Mouse (Mus musculus) stomach, embryonic 15.5 days (tissue): ENCODE data around the gene Rapgefl1. TPM values are rescaled to one million over a fixed set of nuclear protein-coding genes. Genes with fewer than 3 reads are reported as not detected.

Experiments
- ATAC-seq: fragments of 200-750 bp; cut with Nextera tagmentation; 2 replicates; pipeline ENCODE4 v1.8.0; 2017; ENCODE audit warnings: low read depth, moderate number of reproducible peaks, moderate TSS enrichment; ENCODE audit not compliant: insufficient read depth, low FRiP score
- H3K27ac ChIP-seq: fragments of 300-500 bp; sonication (generic); 2 replicates; pipeline ENCODE4 v1.5.1; 2015; ENCODE audit warnings: mild to moderate bottlenecking, inconsistent platforms
- H3K27me3 ChIP-seq: fragments of 300-500 bp; sonication (generic); replicated peaks from 2 replicates; pipeline ENCODE4 v1.6.1; 2015; ENCODE audit warnings: inconsistent platforms
- H3K36me3 ChIP-seq: fragments of 300-500 bp; sonication (generic); 2 replicates; pipeline ENCODE4 v1.6.1; 2015; ENCODE audit warnings: inconsistent platforms
- H3K4me1 ChIP-seq: fragments of 300-500 bp; sonication (generic); 2 replicates; pipeline ENCODE4 v1.6.1; 2015; ENCODE audit warnings: inconsistent platforms
- H3K4me2 ChIP-seq: fragments of 300-500 bp; sonication (generic); 2 replicates; pipeline ENCODE4 v1.6.1; 2015; ENCODE audit warnings: mild to moderate bottlenecking, inconsistent platforms
- H3K4me3 ChIP-seq: fragments of 300-500 bp; sonication (generic); replicated peaks from 2 replicates; pipeline ENCODE4 v1.5.1; 2015; ENCODE audit warnings: inconsistent platforms
- H3K9ac ChIP-seq: fragments of 300-500 bp; sonication (generic); 2 replicates; pipeline ENCODE4 v1.6.1; 2015; ENCODE audit warnings: inconsistent platforms
- H3K9me3 ChIP-seq: fragments of 300-500 bp; sonication (generic); 2 replicates; pipeline ENCODE4 v1.6.1; 2016; ENCODE audit warnings: inconsistent platforms
- WGBS: fragments of 180-500 bp; shearing (Covaris S2); methylation state at CpG from one replicate; pipeline ENCODE4 v1.1.7; 2015; 5-methylcytosine and 5-hydroxymethylcytosine counted together
- polyA plus RNA-seq: library from polyadenylated mRNA; unstranded; fragments of >200 nt; fragmentation: Nextera tagmentation; extraction: Ambion mirVana; gene quantifications from 2 replicates; pipeline ENCODE4 v1.2.1, GENCODE M21; 2015

Rapgefl1 gene
- polyA plus RNA-seq, 1 experiment from 2014 or later = 4.1 TPM

- ATAC-seq = peak; percentile 68
- Histone ChIP-seq H3K4me1 (peaks cover 5% of the 10 kb centered on the region), H3K9ac (peak overlapping the region; percentile 74), H3K27me3 (no peaks in the 10 kb centered on the region), H3K4me3 (peak overlapping the region; percentile 64), H3K27ac (peak overlapping the region; percentile 95), H3K36me3 (peaks cover 10% of the 10 kb centered on the region), H3K4me2 (peak overlapping the region; percentile 74), H3K9me3 (no peaks in the 10 kb centered on the region)
- WGBS = under 1% methylated on average over 36 of the region's 39 CpGs
Measured at GRCm38 (mm10) chr11:98863751-98864429, 27.3 kb downstream of the Rapgefl1 start.

- 89% methylated on average over 12 of the region's 12 CpGs for WGBS
- Histone ChIP-seq H3K4me1 (peaks cover 5% of the 10 kb centered on the region), H3K4me2 (no peak overlapping the region), H3K4me3 (no peak overlapping the region), H3K27ac (no peak overlapping the region), H3K36me3 (peaks cover 10% of the 10 kb centered on the region), H3K9me3 (no peaks in the 10 kb centered on the region), H3K9ac (no peak overlapping the region), H3K27me3 (no peaks in the 10 kb centered on the region)
- no peak for ATAC-seq
Measured at GRCm38 (mm10) chr11:98867293-98867692, 30.7 kb downstream of the Rapgefl1 start.

GRCm38 (mm10) chr11:98869906-98870305 is 33.3 kb downstream of the Rapgefl1 start:
- WGBS = 88% methylated on average over 8 of the region's 8 CpGs
- no peak overlapping the region for H3K4me3 ChIP-seq
- no peak overlapping the region for H3K9ac ChIP-seq
- H3K27ac ChIP-seq = no peak overlapping the region
- 0 out of 2 replicates have a peak, but pooled peaks cover 4% of the 10 kb centered on the region for H3K4me1 ChIP-seq
- no peaks in the 10 kb centered on the region for H3K27me3 ChIP-seq
- H3K36me3 ChIP-seq = peaks cover 14% of the 10 kb centered on the region
- ATAC-seq = no peak
- H3K4me2 ChIP-seq = no peak overlapping the region
- H3K9me3 ChIP-seq = no peaks in the 10 kb centered on the region

DNA sequence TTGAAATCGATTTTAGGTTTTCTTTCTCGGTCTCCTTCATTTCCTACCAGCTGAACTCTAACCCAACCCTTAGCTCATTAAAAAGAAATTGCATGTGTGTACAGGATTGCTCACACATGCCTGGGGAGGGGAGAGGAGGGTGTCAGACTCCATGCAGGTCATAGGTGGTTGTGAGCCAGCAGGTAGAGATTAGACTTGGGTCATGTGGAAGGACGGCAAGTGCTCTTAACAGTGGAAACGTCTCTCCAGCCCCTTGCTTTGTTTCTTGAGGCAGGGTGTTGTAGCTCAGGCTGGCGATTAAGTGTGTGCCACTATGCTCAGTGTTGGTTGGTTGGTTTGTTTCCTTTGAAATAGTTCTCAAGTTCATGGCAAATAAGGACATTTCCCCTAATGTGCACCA is 34.2 kb downstream of the Rapgefl1 start:
- Histone ChIP-seq H3K9ac (no peak overlapping the region), H3K27me3 (no peaks in the 10 kb centered on the region), H3K9me3 (no peaks in the 10 kb centered on the region), H3K4me3 (no peak overlapping the region), H3K4me2 (no peak overlapping the region), H3K27ac (no peak overlapping the region), H3K4me1 (0 out of 2 replicates have a peak, but pooled peaks cover 4% of the 10 kb centered on the region), H3K36me3 (peaks cover 14% of the 10 kb centered on the region)
- ATAC-seq = no peak
- WGBS = 76% methylated on average over 5 of the region's 5 CpGs

- no peaks in the 10 kb centered on the region for H3K27me3 ChIP-seq
Measured at GRCm38 (mm10) chr11:98871416-98871815, 34.8 kb downstream of the Rapgefl1 start.

GRCm38 (mm10) chr11:98872040-98872439 is 35.5 kb downstream of the Rapgefl1 start:
- H3K4me3 ChIP-seq = no peak overlapping the region
- H3K27me3 ChIP-seq = no peaks in the 10 kb centered on the region
- no peak overlapping the region for H3K4me2 ChIP-seq
- peaks cover 13% of the 10 kb centered on the region for H3K36me3 ChIP-seq
- H3K9me3 ChIP-seq = no peaks in the 10 kb centered on the region
- 0 out of 2 replicates have a peak, but pooled peaks cover 4% of the 10 kb centered on the region for H3K4me1 ChIP-seq
- no peak overlapping the region for H3K27ac ChIP-seq
- no peak overlapping the region for H3K9ac ChIP-seq
- 78% methylated on average over 4 of the region's 4 CpGs for WGBS
- ATAC-seq = no peak

More at GRCm38 (mm10) chr11:98871416-98871815, 34.8 kb downstream of the Rapgefl1 start:
- ATAC-seq = no peak
- Histone ChIP-seq H3K9ac (no peak overlapping the region), H3K4me1 (0 out of 2 replicates have a peak, but pooled peaks cover 4% of the 10 kb centered on the region), H3K4me3 (no peak overlapping the region), H3K36me3 (peaks cover 14% of the 10 kb centered on the region), H3K9me3 (no peaks in the 10 kb centered on the region), H3K4me2 (no peak overlapping the region), H3K27ac (no peak overlapping the region)
- 74% methylated on average over 4 of the region's 4 CpGs for WGBS

DNA sequence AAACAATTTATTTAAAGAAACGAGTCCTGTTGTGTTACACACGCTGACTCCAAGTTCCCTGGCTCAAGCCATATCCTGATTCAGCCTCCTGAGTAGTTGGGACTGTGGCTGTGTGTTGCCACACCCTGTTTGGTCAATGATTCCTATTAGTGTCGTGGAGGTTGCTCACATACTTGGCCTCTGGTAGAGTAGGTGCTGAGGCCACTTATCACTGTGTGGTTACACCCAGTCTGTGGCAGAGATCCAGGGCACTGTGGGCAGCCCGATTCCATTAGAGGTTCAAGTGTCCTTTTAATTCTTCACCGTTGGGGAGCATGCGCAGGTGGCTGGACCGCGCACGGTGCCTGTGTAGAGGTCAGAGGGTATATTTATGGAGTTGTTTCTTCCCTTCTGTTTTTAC is 37.3 kb downstream of the Rapgefl1 start:
- no peak overlapping the region for H3K4me3 ChIP-seq
- H3K9ac ChIP-seq = no peak overlapping the region
- peak; percentile 35; the same call in 1 of the 2 replicates for ATAC-seq
- H3K36me3 ChIP-seq = 0 out of 2 replicates have a peak, but pooled peaks cover 4% of the 10 kb centered on the region
- WGBS = 81% methylated on average over 9 of the region's 9 CpGs
- H3K9me3 ChIP-seq = no peaks in the 10 kb centered on the region
- H3K27me3 ChIP-seq = no peaks in the 10 kb centered on the region
- 0 out of 2 replicates have a peak, but pooled peaks cover 4% of the 10 kb centered on the region for H3K4me1 ChIP-seq
- 0 out of 2 replicates have a peak overlapping the region, but pooled peaks have one; percentile 16 for H3K27ac ChIP-seq
- H3K4me2 ChIP-seq = no peak overlapping the region

DNA sequence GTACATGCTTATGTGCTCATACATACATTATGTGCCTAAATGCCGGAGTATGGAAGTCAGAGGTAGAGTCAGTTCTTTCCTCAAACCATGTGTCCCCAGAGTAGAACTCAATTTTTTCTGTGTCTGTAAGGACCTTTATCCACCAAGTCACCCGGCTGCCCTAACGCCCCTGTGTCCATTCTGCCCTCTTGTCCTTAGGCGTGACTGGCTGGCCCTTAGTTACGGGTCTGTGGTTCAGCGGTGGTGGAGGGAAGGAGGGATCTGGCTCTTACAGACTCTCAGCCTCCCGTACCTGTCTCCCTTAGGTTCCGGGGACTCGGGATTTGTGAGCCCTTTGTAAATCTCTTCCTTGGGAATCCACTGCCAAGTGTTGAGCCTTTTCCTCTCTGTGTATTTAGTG is 40.4 kb downstream of the Rapgefl1 start:
- H3K27me3 ChIP-seq = no peaks in the 10 kb centered on the region
- no peak overlapping the region for H3K4me3 ChIP-seq
- no peak overlapping the region for H3K27ac ChIP-seq
- 84% methylated on average over 9 of the region's 9 CpGs for WGBS
- no peak overlapping the region for H3K4me2 ChIP-seq
- no peak overlapping the region for H3K9ac ChIP-seq
- 0 out of 2 replicates have a peak, but pooled peaks cover 4% of the 10 kb centered on the region for H3K36me3 ChIP-seq
- no peaks in the 10 kb centered on the region for H3K9me3 ChIP-seq
- no peak for ATAC-seq
- 0 out of 2 replicates have a peak, but pooled peaks cover 4% of the 10 kb centered on the region for H3K4me1 ChIP-seq

GRCm38 (mm10) chr11:98887703-98888102 is 51.1 kb downstream of the Rapgefl1 start:
- no peaks in the 10 kb centered on the region for H3K9me3 ChIP-seq
- H3K27ac ChIP-seq = no peak overlapping the region
- 90% methylated on average over 3 of the region's 3 CpGs for WGBS
- H3K4me2 ChIP-seq = no peak overlapping the region
- no peaks in the 10 kb centered on the region for H3K27me3 ChIP-seq
- H3K36me3 ChIP-seq = peaks cover 37% of the 10 kb centered on the region
- 0 out of 2 replicates have a peak, but pooled peaks cover 3% of the 10 kb centered on the region for H3K4me1 ChIP-seq
- no peak overlapping the region for H3K9ac ChIP-seq
- H3K4me3 ChIP-seq = no peak overlapping the region
- ATAC-seq = no peak

DNA sequence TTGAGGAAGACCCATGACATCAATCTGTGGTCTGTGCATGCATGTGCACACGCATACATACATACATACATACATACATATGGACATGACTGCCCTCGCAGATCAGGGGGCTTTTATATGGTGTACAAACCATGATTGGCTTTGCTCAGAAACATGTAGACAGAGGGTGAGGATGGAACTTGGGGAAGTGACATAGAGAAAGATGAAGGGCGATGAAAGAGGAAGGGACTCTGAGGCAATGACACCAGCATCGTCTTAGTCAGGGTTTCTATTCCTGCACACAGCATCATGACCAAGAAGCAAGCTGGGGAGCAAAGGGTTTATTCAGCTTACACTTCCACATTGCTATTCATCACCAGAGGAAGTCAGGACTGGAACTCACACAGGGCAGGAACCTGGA is 52.5 kb downstream of the Rapgefl1 start:
- no peak overlapping the region for H3K9ac ChIP-seq
- H3K27me3 ChIP-seq = no peaks in the 10 kb centered on the region
- peaks cover 50% of the 10 kb centered on the region for H3K36me3 ChIP-seq
- no peak overlapping the region for H3K27ac ChIP-seq
- ATAC-seq = no peak
- H3K4me2 ChIP-seq = no peak overlapping the region
- 89% methylated on average over 4 of the region's 4 CpGs for WGBS
- 0 out of 2 replicates have a peak, but pooled peaks cover 3% of the 10 kb centered on the region for H3K4me1 ChIP-seq
- no peaks in the 10 kb centered on the region for H3K9me3 ChIP-seq
- H3K4me3 ChIP-seq = no peak overlapping the region

DNA sequence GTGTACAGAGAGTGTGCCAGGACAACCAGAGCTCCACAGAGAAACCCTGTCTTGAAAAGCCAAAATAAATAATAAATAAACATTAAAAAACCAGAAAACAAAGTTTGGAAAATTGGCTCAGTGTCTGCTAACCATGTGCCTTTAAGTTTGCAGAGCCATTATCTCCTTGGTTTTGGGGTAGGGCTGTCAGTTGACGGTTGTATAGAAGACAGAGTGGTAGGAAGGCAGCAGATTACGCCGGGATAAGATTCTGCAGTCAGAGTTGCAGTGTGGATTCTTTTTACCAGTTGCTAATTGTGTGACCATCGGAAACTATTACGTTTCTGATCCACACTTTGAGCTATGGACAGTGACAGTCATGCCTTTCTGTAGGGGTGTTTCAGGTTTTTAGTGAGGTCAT is 53.4 kb downstream of the Rapgefl1 start:
- Histone ChIP-seq H3K4me1 (0 out of 2 replicates have a peak, but pooled peaks cover 3% of the 10 kb centered on the region), H3K9ac (no peak overlapping the region), H3K27ac (no peak overlapping the region), H3K9me3 (no peaks in the 10 kb centered on the region), H3K27me3 (no peaks in the 10 kb centered on the region), H3K4me2 (no peak overlapping the region), H3K4me3 (no peak overlapping the region), H3K36me3 (peaks cover 48% of the 10 kb centered on the region)
- 75% methylated on average over 5 of the region's 5 CpGs for WGBS
- ATAC-seq = no peak

GRCm38 (mm10) chr11:98892426-98892825 is 55.8 kb downstream of the Rapgefl1 start:
- peaks cover 56% of the 10 kb centered on the region for H3K36me3 ChIP-seq
- 59% methylated on average over 5 of the region's 5 CpGs for WGBS
- no peak overlapping the region for H3K4me3 ChIP-seq
- H3K27ac ChIP-seq = 0 out of 2 replicates have a peak overlapping the region, but pooled peaks have one; percentile 21
- H3K4me2 ChIP-seq = no peak overlapping the region
- 0 out of 2 replicates have a peak, but pooled peaks cover 3% of the 10 kb centered on the region for H3K4me1 ChIP-seq
- no peaks in the 10 kb centered on the region for H3K27me3 ChIP-seq
- H3K9me3 ChIP-seq = no peaks in the 10 kb centered on the region
- no peak for ATAC-seq
- H3K9ac ChIP-seq = no peak overlapping the region
